Mouse (Mus musculus): Measurements from ENCODE around the gene Cacnb4.
A peak's percentile ranks its signal among the peaks of the same experiment; 100 is the strongest.

Cacnb4 gene

GRCm38 (mm10) chr2:52603935-52604650 is 72.5 kb downstream of the Cacnb4 start:
- no peak for DNase-seq (ENCODE audit: low spot score)

- DNase-seq (ENCODE audit: low spot score), result no peak
Measured at GRCm38 (mm10) chr2:52603421-52603820, 73.2 kb downstream of the Cacnb4 start.

- DNase-seq (ENCODE audit: low spot score), result no peak
Measured at GRCm38 (mm10) chr2:52602921-52603320, 73.7 kb downstream of the Cacnb4 start.

GRCm38 (mm10) chr2:52602228-52602627 is 74.4 kb downstream of the Cacnb4 start:
- DNase-seq (ENCODE audit: low spot score), result no peak

GRCm38 (mm10) chr2:52597511-52597910 is 79.1 kb downstream of the Cacnb4 start:
- DNase-seq (ENCODE audit: low spot score), result no peak

- DNase-seq (ENCODE audit: low spot score), result no peak
Measured at GRCm38 (mm10) chr2:52593814-52594213, 82.8 kb downstream of the Cacnb4 start.

- no peak for DNase-seq (ENCODE audit: low spot score)
Measured at GRCm38 (mm10) chr2:52593260-52593659, 83.4 kb downstream of the Cacnb4 start.

GRCm38 (mm10) chr2:52590970-52591347 is 85.7 kb downstream of the Cacnb4 start:
- DNase-seq (ENCODE audit: low spot score), result peak; percentile 85

- DNase-seq (ENCODE audit: low spot score), result no peak
Measured at GRCm38 (mm10) chr2:52590340-52590969, 86.2 kb downstream of the Cacnb4 start.

- no peak for DNase-seq (ENCODE audit: low spot score)
Measured at GRCm38 (mm10) chr2:52589514-52589913, 87.1 kb downstream of the Cacnb4 start.

- DNase-seq (ENCODE audit: low spot score), result no peak
Measured at GRCm38 (mm10) chr2:52585384-52585783, 91.2 kb downstream of the Cacnb4 start.

- DNase-seq (ENCODE audit: low spot score), result no peak
Measured at GRCm38 (mm10) chr2:52581132-52581781, 95.4 kb downstream of the Cacnb4 start.

- no peak for DNase-seq (ENCODE audit: low spot score)
Measured at GRCm38 (mm10) chr2:52580697-52581096, 95.9 kb downstream of the Cacnb4 start.

- DNase-seq (ENCODE audit: low spot score), result no peak
Measured at GRCm38 (mm10) chr2:52578846-52579245, 97.8 kb downstream of the Cacnb4 start.

GRCm38 (mm10) chr2:52577700-52578099 is 98.9 kb downstream of the Cacnb4 start:
- no peak for DNase-seq (ENCODE audit: low spot score)

GRCm38 (mm10) chr2:52576546-52576945 is 100.1 kb downstream of the Cacnb4 start:
- no peak for DNase-seq (ENCODE audit: low spot score)

- DNase-seq (ENCODE audit: low spot score), result no peak
Measured at GRCm38 (mm10) chr2:52575637-52576175, 100.9 kb downstream of the Cacnb4 start.

- DNase-seq (ENCODE audit: low spot score), result no peak
Measured at GRCm38 (mm10) chr2:52574929-52575328, 101.7 kb downstream of the Cacnb4 start.

- no peak for DNase-seq (ENCODE audit: low spot score)
Measured at GRCm38 (mm10) chr2:52572221-52572620, 104.4 kb downstream of the Cacnb4 start.

GRCm38 (mm10) chr2:52571339-52571968 is 105.2 kb downstream of the Cacnb4 start:
- DNase-seq (ENCODE audit: low spot score), result no peak

- no peak for DNase-seq (ENCODE audit: low spot score)
Measured at GRCm38 (mm10) chr2:52570781-52571180, 105.8 kb downstream of the Cacnb4 start.

- no peak for DNase-seq (ENCODE audit: low spot score)
Measured at GRCm38 (mm10) chr2:52570171-52570570, 106.5 kb downstream of the Cacnb4 start.

All from layer of hippocampus, adult 9-10 months (tissue).